Mouse (Mus musculus) liver, embryonic 12.5 days (tissue): ENCODE data around the gene Ccdc154. TPM values are rescaled to one million over a fixed set of nuclear protein-coding genes. Genes with fewer than 3 reads are reported as not detected.
A peak's percentile ranks its signal among the peaks of the same experiment; 100 is the strongest.

Experiments used
- ATAC-seq: fragments of 200-750 bp; cut with Nextera tagmentation; 2 replicates; pipeline ENCODE4 v1.8.0; 2017; ENCODE audit warnings: moderate number of reproducible peaks, mild to moderate bottlenecking, moderate library complexity
- H3K27ac ChIP-seq: fragments of 300-500 bp; sonication (generic); 2 replicates; pipeline ENCODE4 v1.5.1; 2016; ENCODE audit warnings: mild to moderate bottlenecking
- H3K27me3 ChIP-seq: fragments of 300-500 bp; sonication (generic); replicated peaks from 2 replicates; pipeline ENCODE4 v1.6.1; 2016; ENCODE audit warnings: mild to moderate bottlenecking, moderate library complexity
- H3K36me3 ChIP-seq: fragments of 300-500 bp; sonication (generic); 2 replicates; pipeline ENCODE4 v1.6.1; 2016; ENCODE audit warnings: mild to moderate bottlenecking, moderate library complexity
- H3K4me1 ChIP-seq: fragments of 300-500 bp; sonication (generic); 2 replicates; pipeline ENCODE4 v1.6.1; 2016
- H3K4me2 ChIP-seq: fragments of 300-500 bp; sonication (generic); 2 replicates; pipeline ENCODE4 v1.6.1; 2016; ENCODE audit warnings: mild to moderate bottlenecking, moderate library complexity
- H3K4me3 ChIP-seq: fragments of 300-500 bp; sonication (generic); 2 replicates; pipeline ENCODE4 v1.5.1; 2016; ENCODE audit warnings: mild to moderate bottlenecking, moderate library complexity
- H3K9ac ChIP-seq: fragments of 300-500 bp; sonication (generic); 2 replicates; pipeline ENCODE4 v1.6.1; 2016; ENCODE audit warnings: mild to moderate bottlenecking, moderate library complexity
- H3K9me3 ChIP-seq: fragments of 300-500 bp; sonication (generic); replicated peaks from 2 replicates; pipeline ENCODE4 v1.6.1; 2016; ENCODE audit warnings: mild to moderate bottlenecking, moderate library complexity
- WGBS: fragments of 180-500 bp; shearing (Covaris S2); methylation state at CpG from one replicate; pipeline ENCODE4 v1.1.7; 2016; ENCODE audit not compliant: insufficient replicate concordance; 5-methylcytosine and 5-hydroxymethylcytosine counted together
- polyA plus RNA-seq: library from polyadenylated mRNA; unstranded; fragments of >200 nt; fragmentation: Nextera tagmentation; extraction: Ambion mirVana; gene quantifications from 2 replicates; pipeline ENCODE4 v1.2.1, GENCODE M21; 2016

Gene Ccdc154
- polyA plus RNA-seq, 1 experiment from 2014 or later: not detected

GRCm38 (mm10) chr17:25187784-25188149, 25.5 kb downstream of the Ccdc154 start:
- Histone ChIP-seq H3K27ac (peak overlapping the region; percentile 87), H3K9ac (peak overlapping the region; percentile 89), H3K4me1 (peaks cover 64% of the 10 kb centered on the region), H3K4me2 (peak overlapping the region; percentile 97), H3K36me3 (peaks cover 27% of the 10 kb centered on the region), H3K9me3 (no peaks in the 10 kb centered on the region), H3K4me3 (peak overlapping the region; percentile 92), H3K27me3 (no peaks in the 10 kb centered on the region)
- WGBS: 5% methylated on average over 11 of the region's 11 CpGs
- ATAC-seq: no peak

GRCm38 (mm10) chr17:25188150-25189031, 26.1 kb downstream of the Ccdc154 start, which contains the start of gene Unkl:
Gene Unkl, plus strand, starts transcription at chr17:25188397.
- Histone ChIP-seq H3K9ac (peak within 1 kb of the TSS; percentile 89), H3K27ac (peak within 1 kb of the TSS; percentile 87), H3K4me3 (peak within 1 kb of the TSS; percentile 92), H3K27me3 (no peaks in the 10 kb centered on the region), H3K9me3 (no peaks in the 10 kb centered on the region), H3K36me3 (peaks cover 33% of the 10 kb centered on the region), H3K4me1 (peaks cover 59% of the 10 kb centered on the region), H3K4me2 (peak within 1 kb of the TSS; percentile 97)
- under 1% methylated on average over 103 of the region's 104 CpGs for WGBS
- ATAC-seq: peak; percentile 30; the same call in 1 of the 2 replicates

DNA sequence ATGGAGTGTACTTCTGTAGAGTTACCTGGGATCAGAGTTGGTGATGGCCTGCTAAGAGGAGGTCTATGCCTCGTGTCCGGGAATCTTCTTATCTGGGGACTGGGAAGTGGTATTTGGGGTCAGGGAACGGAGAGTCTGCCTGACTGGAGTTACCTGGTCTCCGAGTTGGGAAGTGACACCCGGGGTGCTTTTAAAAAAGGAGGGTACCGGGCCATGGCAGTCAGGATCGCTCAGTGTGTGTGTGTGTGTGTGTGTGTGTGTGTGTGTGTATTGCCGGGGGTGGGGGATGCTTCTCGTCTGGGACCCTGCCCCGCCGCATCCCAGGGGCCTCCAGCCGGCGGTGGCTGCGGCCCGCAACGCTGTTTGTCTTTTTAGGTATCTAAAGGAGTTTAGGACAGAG, 26.8 kb downstream of the Ccdc154 start:
- 8% methylated on average over 16 of the region's 16 CpGs for WGBS
- H3K27ac ChIP-seq: 0 out of 2 replicates have a peak overlapping the region, but pooled peaks have one; percentile 87
- H3K9ac ChIP-seq: peak overlapping the region; percentile 89
- H3K9me3 ChIP-seq: no peaks in the 10 kb centered on the region
- H3K4me3 ChIP-seq: peak overlapping the region; percentile 92
- ATAC-seq: no peak
- peak overlapping the region; percentile 97 for H3K4me2 ChIP-seq
- H3K4me1 ChIP-seq: peaks cover 53% of the 10 kb centered on the region
- H3K36me3 ChIP-seq: peaks cover 40% of the 10 kb centered on the region
- H3K27me3 ChIP-seq: no peaks in the 10 kb centered on the region

DNA sequence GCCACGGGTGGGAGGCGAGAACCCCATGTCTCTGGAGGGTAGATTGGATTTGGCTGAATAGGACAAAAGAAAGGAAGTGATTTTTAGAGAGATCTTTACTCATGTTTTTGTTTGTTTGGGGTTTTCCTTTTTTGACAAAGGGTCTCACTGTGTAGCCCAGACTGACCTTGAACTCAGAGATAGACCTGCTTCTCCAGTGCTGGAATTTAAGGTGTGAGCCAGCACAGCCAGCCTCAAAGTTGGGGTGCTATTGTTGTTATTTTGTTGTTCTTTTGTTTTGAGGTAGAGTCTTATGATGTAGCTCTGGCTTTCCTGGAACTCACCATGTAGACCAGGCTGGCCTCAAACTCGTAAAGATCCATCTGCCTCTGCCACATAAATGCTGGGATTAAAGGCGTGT, 40.1 kb downstream of the Ccdc154 start:
- Histone ChIP-seq H3K4me1 (peaks cover 2% of the 10 kb centered on the region), H3K36me3 (peaks cover 85% of the 10 kb centered on the region), H3K27ac (no peak overlapping the region), H3K27me3 (no peaks in the 10 kb centered on the region), H3K9ac (no peak overlapping the region), H3K9me3 (no peaks in the 10 kb centered on the region), H3K4me2 (no peak overlapping the region), H3K4me3 (no peak overlapping the region)
- ATAC-seq: no peak
- WGBS: 84% methylated on average over 4 of the region's 4 CpGs

DNA sequence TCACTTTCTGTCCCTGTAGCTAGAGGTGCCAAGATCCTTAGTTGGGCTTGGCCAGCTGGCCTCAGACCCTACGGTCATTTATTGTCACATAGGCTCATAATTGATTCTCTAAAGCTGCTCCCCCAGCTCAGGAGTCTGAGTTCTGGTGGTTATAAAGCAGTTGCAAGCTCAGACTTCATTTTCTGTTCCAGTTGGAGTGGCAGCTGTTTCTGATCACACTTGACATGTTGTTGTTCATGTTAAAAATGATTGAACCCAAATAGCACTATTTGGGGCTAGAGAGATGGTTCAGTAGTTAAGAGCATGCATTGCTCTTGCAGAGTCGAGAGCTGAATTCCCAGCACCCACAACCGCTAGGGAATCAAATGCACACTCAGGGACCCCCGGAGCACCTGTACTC, 47.7 kb downstream of the Ccdc154 start:
- Histone ChIP-seq H3K27ac (no peak overlapping the region), H3K4me3 (no peak overlapping the region), H3K4me1 (no peaks in the 10 kb centered on the region), H3K36me3 (peaks cover 95% of the 10 kb centered on the region), H3K4me2 (no peak overlapping the region), H3K9ac (no peak overlapping the region), H3K27me3 (no peaks in the 10 kb centered on the region), H3K9me3 (no peaks in the 10 kb centered on the region)
- 86% methylated on average over 4 of the region's 4 CpGs for WGBS
- no peak for ATAC-seq

DNA sequence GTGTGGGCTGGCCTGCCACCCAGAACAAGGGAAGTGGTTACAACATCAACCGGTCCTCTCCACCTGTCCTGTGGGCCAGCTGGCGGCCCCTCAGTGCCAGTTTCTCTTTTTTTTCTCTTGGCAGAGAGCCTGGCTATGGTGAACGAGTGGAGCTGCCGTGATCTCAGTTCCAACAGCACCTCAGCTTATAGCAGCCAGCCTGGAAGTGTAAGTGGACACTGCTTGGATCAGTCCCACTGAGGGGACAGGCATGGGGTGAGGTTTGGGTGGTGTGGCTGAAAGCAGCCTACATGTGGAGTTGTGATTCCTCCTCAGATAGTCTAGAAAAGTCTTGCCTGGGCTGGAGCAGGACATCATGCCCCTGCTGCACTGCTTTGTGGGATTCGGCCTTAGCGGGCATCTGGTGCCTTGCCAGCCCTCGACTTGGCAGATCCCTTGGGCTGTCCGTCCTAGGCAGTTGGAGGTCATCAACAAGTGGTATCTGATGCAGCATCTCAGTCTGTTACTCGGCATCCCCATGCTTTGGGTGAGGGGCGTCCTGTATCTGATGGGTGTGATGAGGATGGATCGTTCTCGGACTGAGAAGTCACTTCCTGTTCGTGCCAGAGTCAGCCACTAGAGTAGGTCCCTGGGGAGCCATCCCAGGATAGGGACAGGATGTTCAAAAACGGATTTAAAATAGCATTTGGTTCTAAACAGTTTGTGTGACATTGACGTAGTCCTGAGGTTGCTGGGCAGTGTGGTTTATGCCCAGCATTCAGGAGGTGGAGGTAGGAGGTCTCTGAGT, 48.6 kb downstream of the Ccdc154 start:
- Histone ChIP-seq H3K27me3 (no peaks in the 10 kb centered on the region), H3K36me3 (peaks cover 95% of the 10 kb centered on the region), H3K9ac (no peak overlapping the region), H3K4me2 (no peak overlapping the region), H3K9me3 (no peaks in the 10 kb centered on the region), H3K4me1 (no peaks in the 10 kb centered on the region), H3K4me3 (no peak overlapping the region), H3K27ac (no peak overlapping the region)
- 80% methylated on average over 15 of the region's 15 CpGs for WGBS
- ATAC-seq: no peak

DNA sequence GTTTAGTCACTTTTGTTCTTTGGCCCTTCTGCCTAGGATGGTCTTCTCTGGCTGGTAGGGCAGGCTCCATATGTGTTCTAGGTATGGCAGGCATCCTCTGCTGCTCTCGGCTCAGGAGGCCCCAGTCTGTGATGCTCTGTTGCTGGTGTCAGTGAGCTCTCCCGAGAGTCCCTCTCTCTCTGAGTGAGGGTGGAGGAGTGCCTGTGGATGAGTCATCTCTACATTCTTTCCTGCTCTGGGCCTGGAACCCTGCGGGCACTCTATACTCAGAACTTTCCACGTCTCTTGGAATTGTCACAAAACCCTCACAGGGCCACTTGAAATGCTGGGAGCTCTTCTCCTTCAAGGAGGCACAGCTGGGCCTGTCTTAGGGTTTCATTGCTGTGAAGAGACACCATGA, 49.4 kb downstream of the Ccdc154 start:
- no peaks in the 10 kb centered on the region for H3K4me1 ChIP-seq
- H3K27me3 ChIP-seq: no peaks in the 10 kb centered on the region
- H3K9me3 ChIP-seq: no peaks in the 10 kb centered on the region
- 71% methylated on average over 4 of the region's 4 CpGs for WGBS
- H3K9ac ChIP-seq: no peak overlapping the region
- peaks cover 95% of the 10 kb centered on the region for H3K36me3 ChIP-seq
- no peak overlapping the region for H3K4me2 ChIP-seq
- no peak overlapping the region for H3K4me3 ChIP-seq
- ATAC-seq: no peak
- H3K27ac ChIP-seq: no peak overlapping the region

DNA sequence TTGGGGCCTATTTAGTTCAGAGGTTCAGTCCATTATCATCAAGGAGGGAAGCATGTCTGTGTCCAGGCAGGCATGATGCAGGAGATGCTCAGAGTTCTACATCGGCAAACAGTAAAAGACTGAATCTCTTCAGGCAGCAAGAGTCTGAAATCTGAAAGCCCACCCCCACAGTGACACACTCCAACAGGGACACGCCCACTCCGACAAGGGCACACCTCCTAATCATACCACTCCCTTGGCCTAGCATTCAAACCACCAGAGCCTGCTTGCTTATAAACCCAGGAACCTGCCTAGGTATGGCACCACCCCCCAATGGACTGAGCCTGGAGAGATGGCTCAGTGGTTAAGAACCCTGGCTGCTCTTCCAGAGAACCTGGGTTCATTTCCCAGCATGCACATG, 53.2 kb downstream of the Ccdc154 start:
- Histone ChIP-seq H3K4me3 (no peak overlapping the region), H3K27me3 (no peaks in the 10 kb centered on the region), H3K36me3 (peaks cover 82% of the 10 kb centered on the region), H3K9me3 (no peaks in the 10 kb centered on the region), H3K4me1 (peaks cover 6% of the 10 kb centered on the region; the same call in 1 of the 2 replicates), H3K9ac (no peak overlapping the region), H3K4me2 (no peak overlapping the region), H3K27ac (no peak overlapping the region)
- ATAC-seq: no peak
- WGBS: 76% methylated on average over 3 of the region's 3 CpGs

DNA sequence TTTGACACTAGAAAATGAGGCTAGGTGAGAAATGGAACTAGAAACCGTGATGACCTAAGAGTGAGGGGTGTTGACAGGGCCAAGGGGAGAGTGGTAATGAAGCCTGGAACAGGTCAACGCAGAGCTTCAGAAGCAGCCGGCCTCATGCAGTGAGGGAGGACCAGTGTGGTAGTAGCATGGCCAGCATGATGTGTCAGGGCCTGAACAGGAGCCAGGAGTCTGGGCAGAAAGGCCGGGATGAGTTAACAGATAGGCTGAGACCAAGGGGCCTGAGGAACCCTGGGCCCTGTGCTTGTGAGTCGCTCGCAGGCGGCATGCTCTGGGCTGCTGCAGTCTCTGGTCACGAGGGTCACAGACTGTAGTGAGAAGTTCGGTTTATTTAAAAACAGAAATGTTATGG, 56.7 kb downstream of the Ccdc154 start:
- ATAC-seq: no peak
- WGBS: 84% methylated on average over 9 of the region's 9 CpGs
- H3K9me3 ChIP-seq: no peaks in the 10 kb centered on the region
- no peak overlapping the region for H3K4me3 ChIP-seq
- no peaks in the 10 kb centered on the region for H3K27me3 ChIP-seq
- H3K4me2 ChIP-seq: no peak overlapping the region
- no peak overlapping the region for H3K27ac ChIP-seq
- H3K4me1 ChIP-seq: peaks cover 28% of the 10 kb centered on the region
- peaks cover 51% of the 10 kb centered on the region for H3K36me3 ChIP-seq
- no peak overlapping the region for H3K9ac ChIP-seq

- no peak for ATAC-seq
- Histone ChIP-seq H3K27me3 (no peaks in the 10 kb centered on the region), H3K9me3 (no peaks in the 10 kb centered on the region), H3K4me3 (no peak overlapping the region), H3K27ac (no peak overlapping the region; the same call in 1 of the 2 replicates), H3K4me2 (no peak overlapping the region), H3K4me1 (peaks cover 36% of the 10 kb centered on the region), H3K36me3 (peaks cover 43% of the 10 kb centered on the region), H3K9ac (no peak overlapping the region)
- 77% methylated on average over 15 of the region's 15 CpGs for WGBS
These were observed 57.4 kb downstream of the Ccdc154 start for GRCm38 (mm10) chr17:25219492-25220295.

DNA sequence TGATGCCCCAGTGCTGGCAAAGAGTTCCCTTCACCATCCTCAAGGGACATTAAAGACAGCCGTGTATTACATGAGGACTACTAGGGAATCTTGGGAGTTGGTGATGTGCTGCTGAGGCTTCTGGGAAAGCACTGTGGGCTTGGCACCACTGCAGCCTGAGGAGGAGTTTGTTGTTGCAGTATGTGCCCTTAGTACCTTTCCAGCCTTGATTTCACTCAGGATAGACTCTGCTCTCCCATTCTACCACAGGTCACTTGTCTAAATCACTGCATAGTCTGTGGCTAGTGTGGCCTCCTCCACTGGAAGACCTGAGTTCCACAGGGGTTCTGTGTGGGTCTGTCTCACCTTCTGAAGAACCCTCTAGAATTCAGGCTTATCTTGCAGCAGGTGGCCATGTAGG, 58.5 kb downstream of the Ccdc154 start:
- H3K9ac ChIP-seq: peak overlapping the region; percentile 89; the same call in 1 of the 2 replicates
- H3K4me2 ChIP-seq: peak overlapping the region; percentile 89; the same call in 1 of the 2 replicates

More for the DNA sequence above, 58.5 kb downstream of the Ccdc154 start:
- no peaks in the 10 kb centered on the region for H3K9me3 ChIP-seq
- no peak overlapping the region; the same call in 1 of the 2 replicates for H3K4me3 ChIP-seq
- ATAC-seq: no peak
- WGBS: 79% methylated on average over 1 of the region's 1 CpGs
- peak overlapping the region; percentile 99 for H3K27ac ChIP-seq
- H3K36me3 ChIP-seq: peaks cover 33% of the 10 kb centered on the region
- peaks cover 46% of the 10 kb centered on the region for H3K4me1 ChIP-seq
- no peaks in the 10 kb centered on the region for H3K27me3 ChIP-seq
